Mouse (Mus musculus) embryonic fibroblast, embryonic 13.5 days (primary cell): ENCODE data around the gene Cldn4.

Experiments used
- CTCF ChIP-seq: IDR thresholded peaks from 2 replicates; pipeline ENCODE4 v1.5.1; 2011; ENCODE audit warnings: mild to moderate bottlenecking, control low read depth, low read length, moderate library complexity, borderline replicate concordance; ENCODE audit not compliant: insufficient read depth
- POLR2A ChIP-seq: IDR thresholded peaks from 2 replicates; pipeline ENCODE4 v1.6.1; 2011; ENCODE audit warnings: low read depth, mild to moderate bottlenecking, control low read depth, low read length, moderate library complexity

GRCm38 (mm10) chr5:134963546-134963945 lies 16.8 kb upstream of the Cldn4 start:
- no peak for TF ChIP-seq POLR2A
- TF ChIP-seq CTCF = no peak
